Mouse (Mus musculus) limb, embryonic 11.5 days (tissue): ENCODE results near the gene Klhl32. TPM values are rescaled to one million over a fixed set of nuclear protein-coding genes. Genes with fewer than 3 reads are reported as not detected.
"Not testable (repeated sequence)": the region's sequence is repeated elsewhere in the genome, so short reads cannot be mapped to it uniquely, and the experiment has no call there.

ENCODE experiments used
- ATAC-seq: fragments of 200-750 bp; cut with Nextera tagmentation; 2 replicates; pipeline ENCODE4 v1.8.0; 2017; ENCODE audit warnings: low read depth; ENCODE audit not compliant: insufficient number of reproducible peaks, low FRiP score, low TSS enrichment
- DNase-seq: peaks from one replicate; pipeline ENCODE4 v3.0.0-alpha.2; 2015; ENCODE audit warnings: low spot score
- H3K27ac ChIP-seq: fragments of 300-500 bp; sonication (generic); replicated peaks from 2 replicates; pipeline ENCODE4 v1.5.1; 2014; ENCODE audit warnings: low read depth, mild to moderate bottlenecking, low read length
- H3K27me3 ChIP-seq: fragments of 300-500 bp; sonication (generic); 2 replicates; pipeline ENCODE4 v1.6.1; 2014; ENCODE audit warnings: mild to moderate bottlenecking, low read length, mixed read lengths; ENCODE audit not compliant: control insufficient read depth, insufficient read depth
- H3K36me3 ChIP-seq: fragments of 300-500 bp; sonication (generic); 2 replicates; pipeline ENCODE4 v1.6.1; 2014; ENCODE audit warnings: mild to moderate bottlenecking, low read length, moderate library complexity, mixed read lengths; ENCODE audit not compliant: control insufficient read depth, insufficient read depth
- H3K4me1 ChIP-seq: fragments of 300-500 bp; sonication (generic); 2 replicates; pipeline ENCODE4 v1.6.1; 2014; ENCODE audit warnings: low read length, mixed read lengths; ENCODE audit not compliant: control insufficient read depth, insufficient read depth
- H3K4me2 ChIP-seq: fragments of 300-500 bp; sonication (generic); 2 replicates; pipeline ENCODE4 v1.6.1; 2014; ENCODE audit warnings: low read depth, mild to moderate bottlenecking, moderate library complexity; ENCODE audit not compliant: severe bottlenecking
- H3K4me3 ChIP-seq: fragments of 300-500 bp; sonication (generic); 2 replicates; pipeline ENCODE4 v1.5.1; 2014; ENCODE audit warnings: low read depth, low read length
- H3K9ac ChIP-seq: fragments of 300-500 bp; sonication (generic); 2 replicates; pipeline ENCODE4 v1.6.1; 2014; ENCODE audit warnings: mild to moderate bottlenecking, low read length
- H3K9me3 ChIP-seq: fragments of 300-500 bp; sonication (generic); 2 replicates; pipeline ENCODE4 v1.6.1; 2016; ENCODE audit warnings: low read length; ENCODE audit not compliant: control insufficient read depth
- WGBS: fragments of 180-500 bp; shearing (Covaris S2); extraction: QIAGEN DNeasy Blood & Tissue Kit; methylation state at CpG from one replicate; pipeline ENCODE4 v1.1.7; 2014; 5-methylcytosine and 5-hydroxymethylcytosine counted together
- polyA plus RNA-seq: library from polyadenylated mRNA; unstranded; fragments of >200 nt; fragmentation: Nextera tagmentation; extraction: Ambion mirVana; gene quantifications from 2 replicates; pipeline ENCODE4 v1.2.1, GENCODE M21; 2014

Klhl32 gene
- polyA plus RNA-seq, 1 experiment from 2014 or later, result 4.9 TPM

DNA sequence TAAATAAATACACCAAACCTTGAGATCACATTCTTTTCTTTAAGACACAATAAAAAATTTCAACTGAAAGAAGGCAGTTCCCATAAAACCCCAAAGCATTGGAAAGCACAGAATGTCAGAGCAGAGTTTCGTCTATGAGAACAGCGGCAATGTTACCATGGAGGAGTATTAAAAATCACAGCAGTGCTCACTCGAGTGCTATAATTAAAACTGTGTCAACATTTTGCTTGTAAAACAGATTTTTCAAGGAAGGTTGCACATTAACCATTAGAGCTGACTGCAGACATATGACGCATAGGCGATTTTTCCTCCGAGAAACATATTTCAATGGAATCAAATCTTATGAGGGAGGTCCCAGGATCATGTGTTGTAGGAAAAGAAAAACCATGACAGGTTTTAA lies 191.7 kb downstream of the Klhl32 start:
- H3K4me2 ChIP-seq, result no peak overlapping the region
- no peaks in the 10 kb centered on the region for H3K9me3 ChIP-seq
- WGBS, result 91% methylated on average over 6 of the region's 6 CpGs
- no peak overlapping the region for H3K4me3 ChIP-seq
- no peaks in the 10 kb centered on the region for H3K4me1 ChIP-seq
- no peak overlapping the region for H3K9ac ChIP-seq
- no peaks in the 10 kb centered on the region for H3K36me3 ChIP-seq
- no peaks in the 10 kb centered on the region for H3K27me3 ChIP-seq
- H3K27ac ChIP-seq, result no peak overlapping the region
- DNase-seq (no peak), ATAC-seq (no peak)

DNA sequence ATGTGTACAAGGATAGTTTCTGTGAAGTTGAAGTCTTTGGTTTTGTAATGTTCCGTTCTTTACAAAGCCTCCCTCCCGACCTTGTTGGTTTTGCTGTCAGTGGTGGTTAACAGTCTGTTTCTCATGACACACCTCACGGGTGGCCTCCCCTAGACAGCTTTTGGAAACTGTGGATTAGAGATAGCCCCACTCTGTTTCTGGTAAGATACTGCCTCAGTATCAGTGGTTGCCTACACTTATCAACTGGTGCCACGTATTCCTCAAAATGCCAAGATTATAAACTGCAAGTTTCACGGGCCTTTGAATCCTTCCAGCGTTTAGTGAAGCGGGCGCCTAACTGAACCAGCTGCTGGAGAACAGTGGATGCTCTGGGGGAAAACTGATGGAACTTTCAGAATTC lies 206.2 kb downstream of the Klhl32 start:
- not testable (repeated sequence) for DNase-seq, H3K9ac ChIP-seq, ATAC-seq, H3K36me3 ChIP-seq, H3K27me3 ChIP-seq, H3K27ac ChIP-seq, H3K4me1 ChIP-seq, H3K4me2 ChIP-seq, H3K9me3 ChIP-seq, H3K4me3 ChIP-seq
- 92% methylated on average over 6 of the region's 8 CpGs for WGBS

DNA sequence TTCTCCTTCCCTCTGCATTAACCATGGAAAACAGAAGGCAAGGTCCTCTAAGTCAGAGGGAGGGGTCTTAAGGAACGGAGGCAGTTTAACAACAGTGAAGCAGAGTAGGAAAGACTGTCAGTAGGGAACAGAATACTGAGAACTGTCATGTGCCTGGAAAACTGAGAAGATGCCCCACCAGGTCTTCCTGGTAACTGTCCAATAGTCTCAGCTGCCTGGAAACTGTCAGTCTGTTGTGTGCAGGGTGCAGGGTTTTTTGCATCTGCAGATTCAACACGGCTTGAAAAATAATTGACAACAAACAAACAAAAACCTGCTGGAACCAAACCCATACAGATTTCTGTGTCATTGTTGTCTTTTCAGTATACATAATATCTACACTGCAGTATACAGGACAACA lies 208.6 kb downstream of the Klhl32 start:
- Histone ChIP-seq H3K36me3 (no peaks in the 10 kb centered on the region), H3K27ac (no peak overlapping the region), H3K9me3 (no peaks in the 10 kb centered on the region), H3K4me3 (no peak overlapping the region), H3K27me3 (no peaks in the 10 kb centered on the region), H3K4me2 (no peak overlapping the region), H3K9ac (no peak overlapping the region), H3K4me1 (no peaks in the 10 kb centered on the region)
- WGBS, result 82% methylated on average over 2 of the region's 2 CpGs
- DNase-seq, result no peak
- ATAC-seq, result no peak

DNA sequence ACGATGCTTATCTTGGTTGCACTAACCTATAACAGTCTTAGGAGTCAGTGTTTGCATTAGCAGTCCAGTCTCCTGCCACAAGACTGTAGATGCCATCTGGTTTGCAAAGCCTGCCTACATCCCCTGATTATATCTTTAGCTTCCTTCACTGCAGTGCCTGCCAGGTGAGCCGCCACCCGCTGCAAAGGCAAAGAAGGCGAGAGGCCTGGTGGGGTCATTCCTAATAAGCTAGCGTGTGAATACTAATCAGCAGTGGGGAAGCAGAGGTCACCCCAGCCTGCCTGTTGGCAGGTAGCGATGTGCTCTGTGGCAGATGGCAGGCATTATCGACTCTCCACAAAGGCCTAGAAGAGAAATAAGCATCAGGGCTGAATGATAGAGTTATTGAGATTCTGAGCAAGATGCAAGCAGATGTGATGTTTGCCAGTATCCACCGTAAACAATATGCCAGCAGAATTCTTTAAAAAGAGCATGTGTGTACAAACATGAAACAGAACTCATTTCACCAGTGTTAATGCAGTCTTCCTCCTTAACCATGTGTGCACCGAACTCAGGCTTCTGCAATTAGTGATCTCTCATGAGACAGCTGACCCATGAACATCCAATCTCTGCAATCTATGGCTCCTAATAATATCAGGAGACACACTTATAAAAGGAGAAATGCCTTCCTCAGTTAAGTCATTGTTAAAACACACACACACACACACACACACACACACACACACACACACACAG lies 219.6 kb downstream of the Klhl32 start:
- no peak overlapping the region for H3K4me2 ChIP-seq
- no peaks in the 10 kb centered on the region for H3K4me1 ChIP-seq
- H3K27ac ChIP-seq, result no peak overlapping the region
- ATAC-seq (no peak), DNase-seq (no peak)
- no peaks in the 10 kb centered on the region for H3K9me3 ChIP-seq
- no peak overlapping the region for H3K9ac ChIP-seq
- H3K36me3 ChIP-seq, result no peaks in the 10 kb centered on the region
- H3K4me3 ChIP-seq, result no peak overlapping the region
- WGBS, result 77% methylated on average over 9 of the region's 9 CpGs
- H3K27me3 ChIP-seq, result no peaks in the 10 kb centered on the region

DNA sequence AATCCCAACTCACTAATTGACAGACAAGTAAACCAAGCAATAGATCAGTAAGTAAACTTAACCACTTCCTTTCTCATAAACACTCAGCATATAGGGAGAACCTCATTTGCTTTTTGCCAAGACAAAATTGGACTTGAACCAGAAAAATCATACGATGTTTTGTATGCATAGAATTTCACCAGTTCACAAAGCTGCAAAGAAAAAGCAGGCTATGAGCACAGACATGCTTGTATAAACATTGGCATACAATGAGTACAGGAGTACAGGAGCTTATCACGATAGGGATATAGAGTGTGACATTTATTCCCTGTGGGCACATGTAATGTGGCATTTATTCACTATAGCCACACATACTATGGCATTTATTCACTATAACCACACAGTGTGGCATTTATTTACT lies 220.5 kb downstream of the Klhl32 start:
- Histone ChIP-seq H3K36me3 (no peaks in the 10 kb centered on the region), H3K4me3 (no peak overlapping the region), H3K9me3 (no peaks in the 10 kb centered on the region), H3K4me1 (no peaks in the 10 kb centered on the region), H3K27me3 (no peaks in the 10 kb centered on the region), H3K27ac (no peak overlapping the region), H3K4me2 (no peak overlapping the region), H3K9ac (no peak overlapping the region)
- WGBS, result 88% methylated on average over 2 of the region's 2 CpGs
- DNase-seq, result no peak
- ATAC-seq, result no peak

DNA sequence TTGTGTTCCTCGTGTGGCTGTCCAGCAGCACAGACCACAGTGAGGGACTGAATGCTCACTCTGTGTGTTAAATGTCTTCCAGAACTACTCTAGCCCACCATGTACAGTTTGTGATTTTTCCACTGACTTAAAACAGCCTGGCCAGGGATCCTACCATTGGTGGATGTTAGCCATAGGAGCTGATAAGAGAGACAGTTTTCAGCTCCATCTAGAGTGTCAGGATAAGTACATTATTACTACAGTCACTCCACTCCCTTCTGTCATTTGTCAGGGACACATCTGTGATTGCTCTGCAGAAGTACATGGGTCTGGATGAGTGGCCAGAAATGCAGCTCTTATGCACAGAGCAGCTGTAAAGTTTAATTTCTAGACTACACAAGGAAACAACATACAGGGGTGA lies 223.1 kb downstream of the Klhl32 start:
- Histone ChIP-seq H3K4me1 (no peaks in the 10 kb centered on the region), H3K36me3 (no peaks in the 10 kb centered on the region), H3K9me3 (no peaks in the 10 kb centered on the region), H3K9ac (no peak overlapping the region), H3K4me2 (no peak overlapping the region), H3K27me3 (no peaks in the 10 kb centered on the region), H3K27ac (no peak overlapping the region), H3K4me3 (no peak overlapping the region)
- ATAC-seq (no peak), DNase-seq (no peak)
- 60% methylated on average over 1 of the region's 1 CpGs for WGBS

DNA sequence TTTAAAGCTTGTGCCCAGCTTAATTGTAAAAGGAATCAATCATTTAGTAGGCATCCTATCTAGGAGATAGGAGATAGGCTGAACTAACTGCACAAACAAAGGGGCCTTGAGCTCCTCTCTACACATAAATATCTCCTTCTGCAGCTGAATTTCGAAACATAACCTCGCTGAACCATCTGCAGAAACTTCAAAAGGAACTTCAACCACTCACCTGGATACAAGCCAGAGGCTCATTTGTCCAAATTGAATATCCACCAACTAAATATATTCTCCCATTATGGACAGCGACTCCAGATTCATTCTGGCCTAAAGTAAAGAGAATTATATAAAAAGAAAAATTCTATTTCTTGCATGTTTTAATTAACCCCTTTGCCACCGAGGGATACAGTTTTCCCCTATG lies 224.2 kb downstream of the Klhl32 start:
- no peak for DNase-seq
- ATAC-seq, result no peak
- H3K27me3 ChIP-seq, result no peaks in the 10 kb centered on the region
- no peaks in the 10 kb centered on the region for H3K4me1 ChIP-seq
- no peak overlapping the region for H3K4me3 ChIP-seq
- WGBS, result 86% methylated on average over 4 of the region's 4 CpGs
- no peak overlapping the region for H3K4me2 ChIP-seq
- H3K9me3 ChIP-seq, result no peaks in the 10 kb centered on the region
- no peak overlapping the region for H3K27ac ChIP-seq
- no peak overlapping the region for H3K9ac ChIP-seq
- no peaks in the 10 kb centered on the region for H3K36me3 ChIP-seq

DNA sequence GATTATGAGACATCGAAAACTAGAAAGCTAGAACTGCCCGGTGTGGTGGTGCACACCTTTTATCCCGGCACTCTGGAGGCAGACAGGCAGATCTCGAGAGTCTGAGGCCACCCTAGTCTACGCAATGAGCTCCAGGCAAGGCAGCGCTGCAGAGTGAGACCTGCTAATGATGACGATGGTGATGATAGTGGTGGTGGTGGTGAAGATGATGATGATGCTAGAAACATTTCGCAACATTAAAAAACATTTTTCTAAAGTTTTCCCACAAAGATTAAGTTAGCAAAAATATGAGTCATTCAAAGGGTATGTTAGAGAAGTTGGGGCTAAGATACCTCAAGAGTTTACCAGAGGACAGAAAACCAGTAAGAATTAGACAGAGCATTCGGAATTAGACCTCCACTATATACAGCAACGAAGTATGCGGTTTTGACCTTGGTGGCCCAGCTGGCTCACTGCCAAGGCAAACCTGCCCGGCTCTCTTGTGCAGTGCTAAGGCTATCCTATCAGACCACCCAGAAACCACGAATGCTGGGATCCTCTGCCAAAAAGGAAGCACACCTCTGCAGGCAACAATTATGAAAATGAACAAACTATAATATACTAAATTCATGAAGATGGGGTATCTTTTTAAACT lies 224.9 kb downstream of the Klhl32 start:
- WGBS, result 86% methylated on average over 13 of the region's 13 CpGs
- Histone ChIP-seq H3K27ac (no peak overlapping the region), H3K4me2 (no peak overlapping the region), H3K36me3 (no peaks in the 10 kb centered on the region), H3K9me3 (no peaks in the 10 kb centered on the region), H3K4me3 (no peak overlapping the region), H3K9ac (no peak overlapping the region), H3K27me3 (no peaks in the 10 kb centered on the region), H3K4me1 (no peaks in the 10 kb centered on the region)
- no peak for DNase-seq
- no peak for ATAC-seq
